9 mouse cellular contexts compared by ENCODE assay signal in genomic region chr11:94942282-94943023, GRCm38 (mm10). TPM values are rescaled to one million over a fixed set of nuclear protein-coding genes. Genes with fewer than 3 reads are reported as not detected.
DNase-seq lines count a peak whose midpoint lies in the region; ATAC-seq and TF ChIP-seq lines count a peak whose summit lies in the region.
"Had no signal": no experiment of that assay in that cellular context is flagged by ENCODE, and none has a peak within 500 bp of the region (broad histone marks: within the 10 kb centered on the region; RNA-seq: fewer than 3 reads in every experiment).

No protein-coding gene starts in this region.

- peaks cover 3% of the 10 kb centered on the region; the same call in 1 of the 2 replicates for H3K4me1 ChIP-seq in midbrain, postnatal 0 days (ENCODE audit: insufficient read depth, low read length)
- peaks cover 6% of the 10 kb centered on the region for H3K4me1 ChIP-seq in midbrain, embryonic 13.5 days (replicated peaks)
- H3K4me1 ChIP-seq in embryonic facial prominence, embryonic 11.5 days (ENCODE audit: control insufficient read depth, insufficient read depth, low read length): no peaks in the 10 kb centered on the region
- H3K4me1 ChIP-seq in kidney, embryonic 14.5 days (ENCODE audit: control insufficient read depth, insufficient read depth, low read length): 0 out of 2 replicates have a peak, but pooled peaks cover 14% of the 10 kb centered on the region

- TF ChIP-seq CTCF in midbrain, postnatal 0 days (IDR thresholded peaks at IDR 0.05): peak; percentile 49

- WGBS in midbrain, postnatal 0 days: 47% methylated on average over 13 of the region's 13 CpGs
- WGBS in midbrain, embryonic 13.5 days: 54% methylated on average over 13 of the region's 13 CpGs
- WGBS in embryonic facial prominence, embryonic 11.5 days: 54% methylated on average over 13 of the region's 13 CpGs
- 54% methylated on average over 13 of the region's 13 CpGs for WGBS in kidney, embryonic 14.5 days

- no peak overlapping the region for H3K4me3 ChIP-seq in midbrain, postnatal 0 days (ENCODE audit: low read depth, low read length)
- H3K4me3 ChIP-seq in midbrain, embryonic 13.5 days (replicated peaks): no peak overlapping the region
- no peak overlapping the region for H3K4me3 ChIP-seq in embryonic facial prominence, embryonic 11.5 days (ENCODE audit: low read depth, low read length)
- H3K4me3 ChIP-seq in kidney, embryonic 14.5 days (ENCODE audit: low read length): no peak overlapping the region

- no peak for ATAC-seq in cerebellum, adult (ENCODE audit: insufficient number of reproducible peaks, low FRiP score, low TSS enrichment)
- ATAC-seq in midbrain, postnatal 0 days (ENCODE audit: low FRiP score): no peak
- ATAC-seq in midbrain, embryonic 13.5 days: no peak
- ATAC-seq in embryonic facial prominence, embryonic 11.5 days (replicated peaks; ENCODE audit: insufficient number of reproducible peaks, low FRiP score, low TSS enrichment, low read depth): no peak
- ATAC-seq in kidney, embryonic 14.5 days (ENCODE audit: low FRiP score, low TSS enrichment): no peak
- ATAC-seq in megakaryocyte, adult 5-6 weeks (ENCODE audit: poor library complexity, severe bottlenecking): peak; percentile 33; the same call in 1 of the 2 replicates
- ATAC-seq in erythroid progenitor cell, adult 5-6 weeks (replicated peaks; ENCODE audit: low FRiP score, poor library complexity, severe bottlenecking): no peak

- no peak overlapping the region for H3K27ac ChIP-seq in midbrain, postnatal 0 days (ENCODE audit: low read depth, low read length)
- H3K27ac ChIP-seq in midbrain, embryonic 13.5 days: no peak overlapping the region
- H3K27ac ChIP-seq in embryonic facial prominence, embryonic 11.5 days (replicated peaks; ENCODE audit: low read depth, low read length): no peak overlapping the region
- H3K27ac ChIP-seq in kidney, embryonic 14.5 days (ENCODE audit: low read depth, low read length): peak overlapping the region; percentile 39; the same call in 1 of the 2 replicates

- no peak overlapping the region for H3K9ac ChIP-seq in midbrain, postnatal 0 days (replicated peaks; ENCODE audit: low read length, poor library complexity, severe bottlenecking)
- no peak overlapping the region for H3K9ac ChIP-seq in midbrain, embryonic 13.5 days (replicated peaks)
- H3K9ac ChIP-seq in embryonic facial prominence, embryonic 11.5 days (replicated peaks; ENCODE audit: low read length): no peak overlapping the region
- no peak overlapping the region for H3K9ac ChIP-seq in kidney, embryonic 14.5 days (ENCODE audit: low read depth, low read length)

- DNase-seq in cerebellum, adult 18-20 months: peak; percentile 39 to 48
- DNase-seq in midbrain, postnatal 0 days (ENCODE audit: low spot score): no peak
- peak; percentile 46 for DNase-seq in embryonic facial prominence, embryonic 11.5 days (ENCODE audit: low spot score)

- no peaks in the 10 kb centered on the region for H3K36me3 ChIP-seq in midbrain, postnatal 0 days (ENCODE audit: insufficient read depth, low read length)
- H3K36me3 ChIP-seq in midbrain, embryonic 13.5 days: no peaks in the 10 kb centered on the region
- peaks cover 6% of the 10 kb centered on the region for H3K36me3 ChIP-seq in embryonic facial prominence, embryonic 11.5 days (replicated peaks; ENCODE audit: control insufficient read depth, insufficient read depth, low read depth, low read length)
- peaks cover 75% of the 10 kb centered on the region for H3K36me3 ChIP-seq in kidney, embryonic 14.5 days (ENCODE audit: control insufficient read depth, insufficient read depth, low read length)

- no peaks in the 10 kb centered on the region for H3K9me3 ChIP-seq in midbrain, postnatal 0 days (ENCODE audit: low read length)
- no peaks in the 10 kb centered on the region for H3K9me3 ChIP-seq in midbrain, embryonic 13.5 days
- no peaks in the 10 kb centered on the region for H3K9me3 ChIP-seq in embryonic facial prominence, embryonic 11.5 days (replicated peaks; ENCODE audit: control insufficient read depth, low read length)
- no peaks in the 10 kb centered on the region for H3K9me3 ChIP-seq in kidney, embryonic 14.5 days (ENCODE audit: control insufficient read depth, low read length)

- H3K4me2 ChIP-seq in midbrain, postnatal 0 days (ENCODE audit: low read depth, low read length, poor library complexity, severe bottlenecking): no peak overlapping the region
- H3K4me2 ChIP-seq in midbrain, embryonic 13.5 days (replicated peaks): no peak overlapping the region
- H3K4me2 ChIP-seq in embryonic facial prominence, embryonic 11.5 days (ENCODE audit: low read depth, low read length): no peak overlapping the region
- no peak overlapping the region for H3K4me2 ChIP-seq in kidney, embryonic 14.5 days (replicated peaks; ENCODE audit: low read depth, low read length)

- H3K27me3 ChIP-seq in midbrain, postnatal 0 days (ENCODE audit: insufficient read depth, low read length): peaks cover 19% of the 10 kb centered on the region
- H3K27me3 ChIP-seq in midbrain, embryonic 13.5 days: peaks cover 55% of the 10 kb centered on the region
- no peaks in the 10 kb centered on the region; the same call in 1 of the 2 replicates for H3K27me3 ChIP-seq in embryonic facial prominence, embryonic 11.5 days (ENCODE audit: control insufficient read depth, insufficient read depth, low read length)
- peaks cover 3% of the 10 kb centered on the region; the same call in 1 of the 2 replicates for H3K27me3 ChIP-seq in kidney, embryonic 14.5 days (ENCODE audit: control insufficient read depth, insufficient read depth, low read length)

RNA-seq across cellular contexts. Expression of gene Col1a1, which starts 6.4 kb away (rescaled TPM):
- 44.7 and 50.3 TPM in 2 replicates for total RNA-seq in midbrain, postnatal 0 days (2014; rRNA removed)
- polyA plus RNA-seq in midbrain, postnatal 0 days (2015; fragmentation: Nextera tagmentation; extraction: Ambion mirVana): 65.4 and 67.5 TPM in 2 replicates
- polyA plus RNA-seq in midbrain, embryonic 13.5 days (2015; fragmentation: Nextera tagmentation; extraction: Ambion mirVana): 51.5 and 68.9 TPM in 2 replicates
- 93.8 and 109 TPM in 2 replicates for polyA plus RNA-seq in embryonic facial prominence, embryonic 11.5 days (2014; fragmentation: Nextera tagmentation; extraction: Ambion mirVana)
- 248 and 380 TPM in 2 replicates for polyA plus RNA-seq in kidney, embryonic 14.5 days (2014; fragmentation: Nextera tagmentation; extraction: Ambion mirVana)
- total RNA-seq in megakaryocyte, adult 5-6 weeks (2015): 0.36 and 0.42 TPM in 2 replicates
- 0.49 and 4.8 TPM in 2 replicates for total RNA-seq in megakaryocyte, adult 5-6 weeks (2017)
- total RNA-seq in erythroid progenitor cell, adult 5-6 weeks (2015; ENCODE audit: low replicate concordance): 1.4 and 2.1 TPM in 2 replicates
- 0.90 and 1.9 TPM in 2 replicates for total RNA-seq in erythroid progenitor cell, adult 5-6 weeks (2017; ENCODE audit: low replicate concordance)

RNA-seq across cellular contexts. Expression of gene Hils1, which starts 24.9 kb away (rescaled TPM):
- total RNA-seq in midbrain, postnatal 0 days (2014; rRNA removed): not detected in 2 replicates
- not detected in 2 replicates for polyA plus RNA-seq in midbrain, postnatal 0 days (2015; fragmentation: Nextera tagmentation; extraction: Ambion mirVana)
- not detected in 2 replicates for polyA plus RNA-seq in midbrain, embryonic 13.5 days (2015; fragmentation: Nextera tagmentation; extraction: Ambion mirVana)
- polyA plus RNA-seq in embryonic facial prominence, embryonic 11.5 days (2014; fragmentation: Nextera tagmentation; extraction: Ambion mirVana): not detected in 2 replicates
- not detected in 2 replicates for polyA plus RNA-seq in kidney, embryonic 14.5 days (2014; fragmentation: Nextera tagmentation; extraction: Ambion mirVana)
- total RNA-seq in megakaryocyte, adult 5-6 weeks (2015): not detected in 2 replicates
- not detected in 2 replicates for total RNA-seq in megakaryocyte, adult 5-6 weeks (2017)
- not detected in 2 replicates for total RNA-seq in erythroid progenitor cell, adult 5-6 weeks (2015; ENCODE audit: low replicate concordance)
- total RNA-seq in erythroid progenitor cell, adult 5-6 weeks (2017; ENCODE audit: low replicate concordance): not detected in 2 replicates
- total RNA-seq: layer of hippocampus, postnatal 36 days had no signal

RNA-seq across cellular contexts. Expression of gene Sgca, which starts 33.7 kb away (rescaled TPM):
- not detected in 2 replicates for total RNA-seq in midbrain, postnatal 0 days (2014; rRNA removed)
- 0.29 and 0.39 TPM in 2 replicates for polyA plus RNA-seq in midbrain, postnatal 0 days (2015; fragmentation: Nextera tagmentation; extraction: Ambion mirVana)
- polyA plus RNA-seq in midbrain, embryonic 13.5 days (2015; fragmentation: Nextera tagmentation; extraction: Ambion mirVana): 0.17 TPM in 1 of 2 replicates, not detected in the other
- 0.38 and 0.84 TPM in 2 replicates for polyA plus RNA-seq in embryonic facial prominence, embryonic 11.5 days (2014; fragmentation: Nextera tagmentation; extraction: Ambion mirVana)
- 0.24 TPM in 1 of 2 replicates, not detected in the other for polyA plus RNA-seq in kidney, embryonic 14.5 days (2014; fragmentation: Nextera tagmentation; extraction: Ambion mirVana)
- not detected in 2 replicates for total RNA-seq in megakaryocyte, adult 5-6 weeks (2015)
- not detected in 2 replicates for total RNA-seq in megakaryocyte, adult 5-6 weeks (2017)
- not detected in 2 replicates for total RNA-seq in erythroid progenitor cell, adult 5-6 weeks (2015; ENCODE audit: low replicate concordance)
- total RNA-seq in erythroid progenitor cell, adult 5-6 weeks (2017; ENCODE audit: low replicate concordance): not detected in 2 replicates

RNA-seq across cellular contexts. Expression of gene Ppp1r9b, which starts 48.4 kb away (rescaled TPM):
- 179 and 217 TPM in 2 replicates for total RNA-seq in midbrain, postnatal 0 days (2014; rRNA removed)
- 18.2 and 20.4 TPM in 2 replicates for polyA plus RNA-seq in midbrain, postnatal 0 days (2015; fragmentation: Nextera tagmentation; extraction: Ambion mirVana)
- 17.4 and 17.8 TPM in 2 replicates for polyA plus RNA-seq in midbrain, embryonic 13.5 days (2015; fragmentation: Nextera tagmentation; extraction: Ambion mirVana)
- polyA plus RNA-seq in embryonic facial prominence, embryonic 11.5 days (2014; fragmentation: Nextera tagmentation; extraction: Ambion mirVana): 9.9 and 10.5 TPM in 2 replicates
- 12.0 and 14.6 TPM in 2 replicates for polyA plus RNA-seq in kidney, embryonic 14.5 days (2014; fragmentation: Nextera tagmentation; extraction: Ambion mirVana)
- 73.7 and 76.7 TPM in 2 replicates for total RNA-seq in megakaryocyte, adult 5-6 weeks (2015)
- total RNA-seq in megakaryocyte, adult 5-6 weeks (2017): 155 and 158 TPM in 2 replicates
- 59.5 and 71.4 TPM in 2 replicates for total RNA-seq in erythroid progenitor cell, adult 5-6 weeks (2015; ENCODE audit: low replicate concordance)
- total RNA-seq in erythroid progenitor cell, adult 5-6 weeks (2017; ENCODE audit: low replicate concordance): 98.2 and 125 TPM in 2 replicates
